Mouse (Mus musculus) lung, embryonic 14.5 days (tissue): ENCODE data around the gene Tinagl1. TPM values are rescaled to one million over a fixed set of nuclear protein-coding genes. Genes with fewer than 3 reads are reported as not detected.

ENCODE experiments used
- ATAC-seq: fragments of 200-750 bp; cut with Nextera tagmentation; 2 replicates; pipeline ENCODE4 v1.8.0; 2017; ENCODE audit warnings: mild to moderate bottlenecking, moderate TSS enrichment, moderate library complexity; ENCODE audit not compliant: insufficient read depth
- DNase-seq: peaks from one replicate; pipeline ENCODE4 v3.0.0-alpha.2; 2015
- H3K27ac ChIP-seq: fragments of 300-500 bp; sonication (generic); 2 replicates; pipeline ENCODE4 v1.5.1; 2014; ENCODE audit warnings: low read depth, mild to moderate bottlenecking, moderate library complexity
- H3K27me3 ChIP-seq: fragments of 300-500 bp; sonication (generic); 2 replicates; pipeline ENCODE4 v1.6.1; 2014; ENCODE audit warnings: low read length, control low read depth; ENCODE audit not compliant: insufficient read depth
- H3K36me3 ChIP-seq: fragments of 300-500 bp; sonication (generic); 2 replicates; pipeline ENCODE4 v1.6.1; 2014; ENCODE audit warnings: control low read depth; ENCODE audit not compliant: insufficient read depth
- H3K4me1 ChIP-seq: fragments of 300-500 bp; sonication (generic); 2 replicates; pipeline ENCODE4 v1.6.1; 2014; ENCODE audit warnings: antibody characterized with exemption, control low read depth; ENCODE audit not compliant: insufficient read depth
- H3K4me2 ChIP-seq: fragments of 300-500 bp; sonication (generic); 2 replicates; pipeline ENCODE4 v1.6.1; 2014; ENCODE audit warnings: mild to moderate bottlenecking
- H3K4me3 ChIP-seq: fragments of 300-500 bp; sonication (generic); 2 replicates; pipeline ENCODE4 v1.5.1; 2014; ENCODE audit warnings: low read depth, low read length
- H3K9ac ChIP-seq: fragments of 300-500 bp; sonication (generic); 2 replicates; pipeline ENCODE4 v1.6.1; 2014
- H3K9me3 ChIP-seq: fragments of 300-500 bp; sonication (generic); 2 replicates; pipeline ENCODE4 v1.6.1; 2016; ENCODE audit warnings: low read depth, low read length, control low read depth
- CTCF ChIP-seq: IDR thresholded peaks from 2 replicates; pipeline ENCODE4 v1.5.1; 2016; ENCODE audit warnings: antibody characterized with exemption, low read depth
- WGBS: fragments of 180-500 bp; shearing (Covaris S2); extraction: QIAGEN DNeasy Blood & Tissue Kit; methylation state at CpG from one replicate; pipeline ENCODE4 v1.1.7; 2014; 5-methylcytosine and 5-hydroxymethylcytosine counted together
- polyA plus RNA-seq: library from polyadenylated mRNA; unstranded; fragments of >200 nt; fragmentation: Nextera tagmentation; extraction: Ambion mirVana; gene quantifications from 2 replicates; pipeline ENCODE4 v1.2.1, GENCODE M21; 2014

The Tinagl1 gene
- polyA plus RNA-seq, 1 experiment from 2014 or later: 30.3 TPM

GRCm38 (mm10) chr4:130212421-130212820 is 37.5 kb upstream of the Tinagl1 start:
- no peak for TF ChIP-seq CTCF
- no peaks in the 10 kb centered on the region for H3K9me3 ChIP-seq
- H3K27me3 ChIP-seq: no peaks in the 10 kb centered on the region
- no peak for DNase-seq
- no peak for ATAC-seq
- H3K27ac ChIP-seq: no peak overlapping the region
- H3K4me2 ChIP-seq: no peak overlapping the region
- H3K4me1 ChIP-seq: no peaks in the 10 kb centered on the region
- no peak overlapping the region for H3K4me3 ChIP-seq
- 66% methylated on average over 7 of the region's 7 CpGs for WGBS
- no peak overlapping the region for H3K9ac ChIP-seq
- no peaks in the 10 kb centered on the region for H3K36me3 ChIP-seq

- no peak for TF ChIP-seq CTCF
These were observed 36.9 kb upstream of the Tinagl1 start for GRCm38 (mm10) chr4:130211870-130212269.

GRCm38 (mm10) chr4:130198694-130199670 is 24.1 kb upstream of the Tinagl1 start:
- WGBS: 13% methylated on average over 35 of the region's 35 CpGs

More at GRCm38 (mm10) chr4:130211870-130212269, 36.9 kb upstream of the Tinagl1 start:
- Histone ChIP-seq H3K4me1 (no peaks in the 10 kb centered on the region), H3K4me3 (no peak overlapping the region), H3K27me3 (no peaks in the 10 kb centered on the region), H3K27ac (no peak overlapping the region), H3K4me2 (no peak overlapping the region), H3K36me3 (no peaks in the 10 kb centered on the region), H3K9me3 (no peaks in the 10 kb centered on the region), H3K9ac (no peak overlapping the region)
- DNase-seq: no peak
- 86% methylated on average over 2 of the region's 2 CpGs for WGBS
- no peak for ATAC-seq

GRCm38 (mm10) chr4:130196542-130196941 is 21.6 kb upstream of the Tinagl1 start:
- Histone ChIP-seq H3K4me3 (no peak overlapping the region), H3K36me3 (no peaks in the 10 kb centered on the region), H3K4me1 (no peaks in the 10 kb centered on the region), H3K4me2 (no peak overlapping the region), H3K27me3 (peaks cover 14% of the 10 kb centered on the region), H3K9me3 (no peaks in the 10 kb centered on the region), H3K9ac (no peak overlapping the region), H3K27ac (no peak overlapping the region)
- no peak for ATAC-seq
- 45% methylated on average over 8 of the region's 8 CpGs for WGBS
- no peak for TF ChIP-seq CTCF
- no peak for DNase-seq

More at GRCm38 (mm10) chr4:130198694-130199670, 24.1 kb upstream of the Tinagl1 start:
- Histone ChIP-seq H3K4me1 (no peaks in the 10 kb centered on the region), H3K27me3 (peaks cover 14% of the 10 kb centered on the region), H3K9me3 (no peaks in the 10 kb centered on the region), H3K9ac (peak overlapping the region; percentile 32), H3K4me2 (peak overlapping the region; percentile 73), H3K36me3 (no peaks in the 10 kb centered on the region), H3K27ac (no peak overlapping the region), H3K4me3 (peak overlapping the region; percentile 37)
- TF ChIP-seq CTCF: peak; percentile 98
- DNase-seq: peak; percentile 92
- peak; percentile 78 for ATAC-seq

GRCm38 (mm10) chr4:130195924-130196323 is 21.0 kb upstream of the Tinagl1 start:
- Histone ChIP-seq H3K4me2 (no peak overlapping the region), H3K36me3 (no peaks in the 10 kb centered on the region), H3K9me3 (no peaks in the 10 kb centered on the region), H3K27me3 (peaks cover 14% of the 10 kb centered on the region), H3K4me3 (no peak overlapping the region), H3K9ac (no peak overlapping the region), H3K27ac (no peak overlapping the region), H3K4me1 (no peaks in the 10 kb centered on the region)
- ATAC-seq (no peak), DNase-seq (no peak)
- no peak for TF ChIP-seq CTCF
- WGBS: 64% methylated on average over 13 of the region's 13 CpGs

- ATAC-seq (no peak), DNase-seq (no peak)
- Histone ChIP-seq H3K36me3 (no peaks in the 10 kb centered on the region), H3K9me3 (no peaks in the 10 kb centered on the region), H3K4me3 (no peak overlapping the region), H3K4me2 (no peak overlapping the region), H3K9ac (no peak overlapping the region), H3K27ac (no peak overlapping the region), H3K4me1 (no peaks in the 10 kb centered on the region), H3K27me3 (no peaks in the 10 kb centered on the region; the same call in 1 of the 2 replicates)
- 34% methylated on average over 9 of the region's 9 CpGs for WGBS
- TF ChIP-seq CTCF: no peak
These were observed 17.3 kb upstream of the Tinagl1 start for GRCm38 (mm10) chr4:130192266-130192665.

GRCm38 (mm10) chr4:130189606-130190005 is 14.7 kb upstream of the Tinagl1 start:
- WGBS: 59% methylated on average over 7 of the region's 7 CpGs
- DNase-seq (no peak), ATAC-seq (peak; percentile 24; the same call in 1 of the 2 replicates)
- Histone ChIP-seq H3K27ac (no peak overlapping the region), H3K27me3 (no peaks in the 10 kb centered on the region), H3K36me3 (no peaks in the 10 kb centered on the region), H3K4me2 (no peak overlapping the region), H3K4me3 (no peak overlapping the region), H3K4me1 (no peaks in the 10 kb centered on the region), H3K9ac (no peak overlapping the region), H3K9me3 (no peaks in the 10 kb centered on the region)
- no peak for TF ChIP-seq CTCF
